Comparison of ENCODE assay signal across 30 mouse cellular contexts in genomic region chr13:99254215-99254614, GRCm38 (mm10).
DNase-seq lines count a peak whose midpoint lies in the region; ATAC-seq and TF ChIP-seq lines count a peak whose summit lies in the region.
"Had no signal": no experiment of that assay in that cellular context is flagged by ENCODE, and none has a peak within 500 bp of the region (broad histone marks: within the 10 kb centered on the region; RNA-seq: fewer than 3 reads in every experiment).

No protein-coding gene starts in this region.

- H3K4me1 ChIP-seq in heart, embryonic 14.5 days (ENCODE audit: control insufficient read depth in 2 of 2, insufficient read depth in 2 of 2, low read length in 2 of 2), result peaks cover 0 to 6% of the 10 kb centered on the region in 2 experiments; a peak in 2 of 4 replicates
- no peaks in the 10 kb centered on the region for H3K4me1 ChIP-seq in kidney, embryonic 14.5 days (ENCODE audit: control insufficient read depth, insufficient read depth, low read length)
- H3K4me1 ChIP-seq in brown adipose tissue, adult 24 weeks (ENCODE audit: control insufficient read depth, insufficient read depth, insufficient read length, low read length), result peaks cover 4% of the 10 kb centered on the region; the same call in 1 of the 2 replicates
- H3K4me1 ChIP-seq in limb, embryonic 10.5 days, result peaks cover 14% of the 10 kb centered on the region
- H3K4me1 ChIP-seq: embryonic facial prominence, embryonic 15.5 days; forebrain, embryonic 12.5 days; limb, embryonic 13.5 days; lung, embryonic 15.5 days; midbrain, embryonic 10.5 days; neural tube, embryonic 12.5 days had no signal

- peak overlapping the region; percentile 76 for H3K27ac ChIP-seq in gastrocnemius, adult 2 months
- peak overlapping the region; percentile 4 to 57; a peak in 2 of 4 replicates for H3K27ac ChIP-seq in heart, embryonic 14.5 days (replicated peaks in 1 of 2; ENCODE audit: control insufficient read depth in 1 of 2, insufficient read depth in 1 of 2, low read depth in 2 of 2, low read length in 2 of 2)
- no peak overlapping the region for H3K27ac ChIP-seq in kidney, embryonic 14.5 days (ENCODE audit: low read depth, low read length)
- peak overlapping the region; percentile 69 for H3K27ac ChIP-seq in brown adipose tissue, adult 24 weeks (replicated peaks; ENCODE audit: low read depth, low read length)
- H3K27ac ChIP-seq in limb, embryonic 10.5 days, result no peak overlapping the region
- H3K27ac ChIP-seq: embryonic facial prominence, embryonic 10.5 days; embryonic facial prominence, embryonic 15.5 days; forebrain, embryonic 12.5 days; limb, embryonic 13.5 days; lung, embryonic 15.5 days; midbrain, embryonic 10.5 days; neural tube, embryonic 12.5 days; stomach, postnatal 0 days had no signal

- no peaks in the 10 kb centered on the region for H3K27me3 ChIP-seq in heart, embryonic 14.5 days (ENCODE audit: control insufficient read depth, insufficient read depth, low read length)
- H3K27me3 ChIP-seq in kidney, embryonic 14.5 days (ENCODE audit: control insufficient read depth, insufficient read depth, low read length), result no peaks in the 10 kb centered on the region
- no peaks in the 10 kb centered on the region for H3K27me3 ChIP-seq in limb, embryonic 10.5 days (ENCODE audit: low read depth, poor library complexity, severe bottlenecking)
- H3K27me3 ChIP-seq: embryonic facial prominence, embryonic 15.5 days; forebrain, embryonic 12.5 days; limb, embryonic 13.5 days; lung, embryonic 15.5 days; neural tube, embryonic 12.5 days had no signal

- peaks cover 7% of the 10 kb centered on the region; the same call in 1 of the 2 replicates for H3K9me3 ChIP-seq in heart, embryonic 14.5 days (ENCODE audit: control insufficient read depth, low read length)
- H3K9me3 ChIP-seq in kidney, embryonic 14.5 days (ENCODE audit: control insufficient read depth, low read length), result no peaks in the 10 kb centered on the region; the same call in 1 of the 2 replicates
- H3K9me3 ChIP-seq in limb, embryonic 10.5 days (replicated peaks), result 0 out of 2 replicates have a peak, but pooled peaks cover 2% of the 10 kb centered on the region
- H3K9me3 ChIP-seq: forebrain, embryonic 12.5 days; lung, embryonic 15.5 days; neural tube, embryonic 12.5 days had no signal

- no peak for TF ChIP-seq CTCF in gastrocnemius, adult 2 months (IDR thresholded peaks at IDR 0.05)

- H3K36me3 ChIP-seq in heart, embryonic 14.5 days (ENCODE audit: control insufficient read depth, insufficient read depth, low read length), result no peaks in the 10 kb centered on the region
- H3K36me3 ChIP-seq in kidney, embryonic 14.5 days (ENCODE audit: control insufficient read depth, insufficient read depth, low read length), result no peaks in the 10 kb centered on the region
- H3K36me3 ChIP-seq in limb, embryonic 10.5 days, result no peaks in the 10 kb centered on the region
- H3K36me3 ChIP-seq: embryonic facial prominence, embryonic 10.5 days; embryonic facial prominence, embryonic 15.5 days; forebrain, embryonic 12.5 days; limb, embryonic 13.5 days; lung, embryonic 15.5 days; midbrain, embryonic 10.5 days; neural tube, embryonic 12.5 days had no signal

- ATAC-seq in heart, embryonic 14.5 days (ENCODE audit: insufficient number of reproducible peaks, insufficient read depth, low FRiP score, low read depth), result no peak
- ATAC-seq in kidney, embryonic 14.5 days (ENCODE audit: low FRiP score, low TSS enrichment), result no peak
- ATAC-seq: activated CD4-positive, CD25-positive, alpha-beta regulatory T cell, adult 4 months; forebrain, postnatal 0 days; hindbrain, embryonic 16.5 days had no signal

- H3K9ac ChIP-seq in heart, embryonic 14.5 days (ENCODE audit: low read length), result no peak overlapping the region
- no peak overlapping the region for H3K9ac ChIP-seq in kidney, embryonic 14.5 days (ENCODE audit: low read depth, low read length)
- H3K9ac ChIP-seq: embryonic facial prominence, embryonic 15.5 days; forebrain, embryonic 12.5 days; forebrain, postnatal 0 days; limb, embryonic 13.5 days; lung, embryonic 15.5 days; neural tube, embryonic 12.5 days had no signal

- DNase-seq in gastrocnemius, adult 2 months, result no peak
- DNase-seq in gastrocnemius, adult 8-10 months (ENCODE audit: low spot score in 2 of 2), result no peak
- DNase-seq in heart, adult 8-10 months (ENCODE audit: low spot score), result no peak
- DNase-seq in kidney, adult 8-10 months, result peak; percentile 10 to 33
- no peak for DNase-seq in limb, embryonic 10.5 days (ENCODE audit: low spot score)
- DNase-seq: adrenal gland, adult 2 months; adrenal gland, postnatal 36 days; cerebellum, adult 2 months; cerebellum, postnatal 14 days; forebrain, postnatal 0 days; gastrocnemius, postnatal 14 days; kidney, postnatal 10 days; right cerebral cortex, postnatal 4 days; thymus, adult 18-20 months; thymus, postnatal 25 days had no signal

- H3K4me2 ChIP-seq in heart, embryonic 14.5 days (ENCODE audit: low read length), result no peak overlapping the region
- H3K4me2 ChIP-seq in kidney, embryonic 14.5 days (replicated peaks; ENCODE audit: low read depth, low read length), result no peak overlapping the region
- H3K4me2 ChIP-seq: embryonic facial prominence, embryonic 15.5 days; forebrain, embryonic 12.5 days; limb, embryonic 13.5 days; liver, embryonic 11.5 days; lung, embryonic 15.5 days; neural tube, embryonic 12.5 days had no signal

- no peak overlapping the region for H3K4me3 ChIP-seq in gastrocnemius, adult 2 months
- no peak overlapping the region for H3K4me3 ChIP-seq in heart, embryonic 14.5 days (ENCODE audit: control insufficient read depth in 1 of 2, insufficient read depth in 1 of 2, low read depth in 1 of 2, low read length in 2 of 2)
- H3K4me3 ChIP-seq in kidney, embryonic 14.5 days (ENCODE audit: low read length), result no peak overlapping the region
- no peak overlapping the region for H3K4me3 ChIP-seq in brown adipose tissue, adult 24 weeks (ENCODE audit: insufficient read depth, low read depth, low read length)
- H3K4me3 ChIP-seq in limb, embryonic 10.5 days, result no peak overlapping the region
- H3K4me3 ChIP-seq: embryonic facial prominence, embryonic 10.5 days; embryonic facial prominence, embryonic 15.5 days; forebrain, embryonic 12.5 days; limb, embryonic 13.5 days; lung, embryonic 15.5 days; midbrain, embryonic 10.5 days; myocyte; neural tube, embryonic 12.5 days had no signal

- intact Hi-C loops in gastrocnemius, adult 2 months (cut with DNase I), result no loop called here

Comparison
In these comparisons a context has a peak if more than half of its experiments do, and no peak if none do; other contexts are left out.
1. DNase-seq: peak in kidney, adult 8-10 months (2 of 2); none in gastrocnemius, adult 2 months (single experiment), gastrocnemius, adult 8-10 months (0 of 2), heart, adult 8-10 months (single experiment) and limb, embryonic 10.5 days (single experiment).
2. H3K27ac ChIP-seq: peak in gastrocnemius, adult 2 months (single experiment), heart, embryonic 14.5 days (2 of 2) and brown adipose tissue, adult 24 weeks (single experiment); none in kidney, embryonic 14.5 days (single experiment) and limb, embryonic 10.5 days (single experiment).